Mouse (Mus musculus): ENCODE data around the gene Gm5431.
"Not testable (repeated sequence)": the region's sequence is repeated elsewhere in the genome, so short reads cannot be mapped to it uniquely, and the experiment has no call there.

The Gm5431 gene

DNA sequence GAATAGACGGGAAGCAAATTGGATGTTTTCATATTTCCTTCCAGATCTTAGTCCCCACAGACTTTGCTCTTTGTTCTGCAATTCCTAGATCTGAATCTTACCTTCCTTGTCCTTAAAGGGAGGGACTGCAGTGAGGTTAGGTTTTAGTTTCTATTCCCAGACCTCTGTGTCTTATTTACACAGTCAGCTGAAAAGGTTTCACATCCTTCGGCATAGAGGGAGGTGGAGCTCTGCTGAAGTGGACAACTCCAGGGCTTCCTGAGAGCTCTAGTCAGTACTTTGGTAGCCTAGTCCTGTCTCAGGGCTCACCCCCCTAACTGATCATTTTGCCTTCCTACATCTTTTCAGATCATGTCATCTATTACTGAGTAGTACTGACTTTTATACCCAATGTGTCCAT is at the start of gene Gm5431:
Gene Gm5431, minus strand, starts transcription at position 194 of the 400 bp plus-strand sequence.
- DNase-seq (ENCODE audit: low spot score in 2 of 2) = peak; percentile 54 to 64

DNA sequence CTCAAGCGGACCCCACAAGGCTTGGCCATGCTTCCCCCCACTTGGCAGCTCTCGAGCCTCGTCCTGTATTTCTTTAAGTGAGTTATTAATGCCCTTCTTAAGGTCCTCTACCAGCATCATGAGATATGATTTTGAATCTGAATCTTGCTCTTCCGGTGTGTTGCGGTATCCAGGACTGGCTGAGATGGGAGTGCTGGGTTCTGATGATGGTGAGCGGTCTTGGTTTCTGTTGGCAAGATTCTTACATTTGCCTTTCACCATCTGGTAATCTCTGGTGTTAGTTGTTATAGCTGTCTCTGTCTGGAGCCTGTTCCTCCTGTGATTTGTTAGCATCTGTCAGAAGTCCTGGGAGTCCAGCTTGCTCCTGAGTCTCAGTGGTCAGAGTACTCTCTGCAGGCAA is 44.1 kb upstream of the Gm5431 start, which contains the start of gene Psme2b:
Gene Psme2b, minus strand, starts transcription at position 101 of the 400 bp plus-strand sequence.
- DNase-seq (ENCODE audit: low spot score in 2 of 2) = not testable (repeated sequence)

DNA sequence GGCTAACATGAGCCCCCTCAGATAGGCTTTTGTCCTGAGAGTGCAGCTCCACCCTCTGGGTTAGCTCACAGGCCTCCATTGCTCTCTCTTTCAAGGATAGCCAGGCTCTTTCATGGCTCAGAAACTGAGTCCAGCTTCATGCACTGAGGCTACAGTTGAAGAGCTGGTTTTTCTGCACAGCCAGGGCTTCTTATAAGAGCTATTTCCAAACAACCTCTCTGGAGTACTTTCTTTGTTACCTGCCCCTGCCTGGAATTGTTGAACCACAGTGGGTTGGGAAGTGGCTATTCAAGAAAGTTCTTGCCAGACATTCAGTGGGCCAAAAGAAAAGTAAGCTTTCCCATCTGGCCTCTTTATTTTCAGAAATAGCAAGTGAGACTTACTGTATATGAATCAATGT is 37.3 kb upstream of the Gm5431 start:
- DNase-seq (ENCODE audit: low spot score in 2 of 2) = not testable (repeated sequence)

DNA sequence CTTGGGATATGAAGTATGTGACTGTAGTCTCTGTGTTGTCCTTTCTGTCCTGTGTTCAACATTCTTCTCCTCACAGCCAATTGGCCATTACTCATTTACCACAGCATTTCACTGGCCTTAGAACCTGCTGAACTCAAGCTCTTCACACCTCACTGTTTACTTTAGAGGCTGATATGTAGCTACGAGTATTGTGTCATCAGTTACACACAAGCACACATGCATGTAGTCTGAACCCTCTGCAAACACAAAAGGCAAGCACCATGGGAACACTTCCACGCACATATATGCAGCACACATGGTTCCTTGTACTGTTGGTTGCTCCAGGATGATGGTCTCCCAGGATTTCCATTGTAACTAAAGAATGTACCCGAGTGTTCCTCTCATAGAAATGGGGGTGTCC is 33.3 kb upstream of the Gm5431 start:
- DNase-seq (ENCODE audit: low spot score in 2 of 2) = not testable (repeated sequence)

DNA sequence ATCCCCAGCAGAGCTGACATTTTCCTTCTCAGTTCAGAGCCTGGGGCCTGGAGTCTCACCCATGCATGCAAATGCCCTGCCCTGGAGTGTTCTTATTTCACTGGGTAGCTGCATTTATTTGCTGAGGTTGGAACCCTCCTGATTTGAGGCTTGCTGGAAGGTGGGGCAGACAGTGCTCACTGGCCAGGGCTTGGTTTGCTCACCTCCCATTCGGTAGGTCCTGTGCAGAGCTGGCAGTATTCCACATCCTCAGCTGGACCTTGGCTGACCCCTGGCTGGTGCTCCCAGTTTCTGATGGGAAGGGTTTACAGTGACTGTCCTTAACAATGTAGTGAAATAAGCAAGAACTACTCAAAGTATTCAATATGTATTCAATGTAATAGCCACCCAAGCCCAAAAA is 31.9 kb upstream of the Gm5431 start:
- DNase-seq (ENCODE audit: low spot score in 2 of 2) = not testable (repeated sequence)

DNA sequence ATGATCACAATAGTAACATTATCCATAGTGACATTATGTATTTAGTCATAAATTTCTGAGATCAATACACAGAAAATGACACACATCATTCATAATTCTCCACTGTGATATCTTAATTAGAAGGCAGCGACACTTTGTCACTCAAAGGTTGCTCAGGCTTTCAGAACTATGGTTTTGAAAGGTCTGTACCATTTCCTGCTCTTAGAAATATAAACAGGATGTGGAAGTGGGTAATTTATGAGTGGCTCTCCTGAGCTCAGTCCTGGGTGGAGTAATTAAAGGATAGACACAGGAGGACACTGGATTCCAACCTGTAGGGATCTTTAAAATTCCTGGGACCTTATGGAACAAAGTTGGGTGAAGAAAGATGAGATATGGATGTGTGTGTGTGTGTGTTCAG is 31.4 kb upstream of the Gm5431 start:
- DNase-seq (ENCODE audit: low spot score in 2 of 2) = not testable (repeated sequence)

DNA sequence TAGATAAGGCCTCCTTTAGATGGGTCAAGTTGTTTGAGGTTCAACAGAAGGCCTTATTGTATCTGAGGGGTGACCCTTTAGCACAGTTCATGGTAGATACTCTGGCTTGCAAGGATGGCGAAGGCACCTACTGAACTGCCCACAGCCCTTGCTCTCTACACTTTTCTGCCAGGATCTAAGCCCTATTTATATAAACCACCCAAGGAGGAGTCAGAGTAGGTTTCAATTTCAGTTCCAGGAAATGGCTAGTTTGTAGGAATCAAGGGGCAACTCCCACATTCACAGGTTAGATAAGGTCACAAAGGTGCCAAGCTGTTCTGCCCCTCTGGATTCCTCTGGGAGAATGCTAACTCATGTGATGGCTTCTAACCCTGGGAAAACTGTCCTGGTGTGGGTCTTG is 26.1 kb upstream of the Gm5431 start:
- not testable (repeated sequence) for DNase-seq (ENCODE audit: low spot score in 2 of 2)

DNA sequence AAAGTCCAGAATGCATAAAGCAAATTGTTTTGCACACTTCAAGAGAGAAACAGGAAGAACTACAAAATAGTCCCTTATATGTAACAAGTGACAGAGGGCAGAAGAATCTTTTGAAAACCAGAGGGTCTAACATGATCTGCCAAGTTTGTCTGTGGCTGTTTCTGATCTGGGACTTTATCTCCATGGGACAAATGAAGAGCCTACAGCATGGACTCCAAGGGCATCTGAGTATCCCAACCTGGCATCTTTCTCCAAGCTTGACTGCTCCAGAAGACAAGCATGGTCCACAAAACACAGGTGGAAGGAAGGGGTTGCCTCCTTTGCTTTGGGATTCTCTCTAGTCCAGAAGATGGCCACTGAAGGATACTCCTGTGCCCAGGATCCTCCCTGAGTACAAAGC is 24.4 kb upstream of the Gm5431 start:
- not testable (repeated sequence) for DNase-seq (ENCODE audit: low spot score in 2 of 2)

DNA sequence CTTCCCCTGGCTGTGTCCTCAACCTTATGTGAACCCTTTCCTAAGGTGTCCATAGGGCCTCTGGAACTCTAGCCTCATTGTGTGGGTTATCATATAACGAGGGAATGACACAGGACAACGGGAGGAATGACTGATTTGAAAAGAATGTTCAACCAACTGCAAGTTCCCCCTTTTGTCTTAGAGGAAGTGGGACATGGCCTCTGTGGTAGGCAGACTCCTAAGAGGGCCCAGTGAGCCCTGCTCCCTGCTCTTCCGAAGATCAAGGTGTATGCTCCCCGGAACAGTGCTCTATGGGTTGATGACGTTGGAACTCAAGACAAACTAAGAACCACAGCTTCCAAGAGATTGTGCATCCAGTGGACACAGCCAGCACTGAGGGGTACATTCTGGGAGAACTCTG is 21.8 kb upstream of the Gm5431 start:
- DNase-seq (ENCODE audit: low spot score in 2 of 2) = not testable (repeated sequence)

DNA sequence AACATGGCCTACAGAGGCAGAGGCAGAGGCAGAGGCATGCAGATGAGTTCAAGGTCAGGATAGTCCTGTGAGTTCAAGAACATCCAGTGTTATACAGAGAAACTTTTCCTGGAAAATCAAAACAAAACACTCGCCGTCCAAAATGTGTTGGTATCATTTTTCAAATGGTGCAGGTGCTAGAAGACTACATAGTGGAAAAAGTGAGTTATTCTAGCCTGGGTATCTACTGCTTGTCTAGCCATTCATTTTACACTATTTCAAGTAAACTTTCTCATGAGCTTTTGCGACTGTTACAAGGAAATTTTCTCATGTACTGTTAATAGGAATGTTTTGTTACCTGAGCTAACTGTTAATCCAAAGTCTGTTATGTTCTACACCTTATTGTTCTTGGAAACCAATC is 16.4 kb upstream of the Gm5431 start:
- no peak for DNase-seq (ENCODE audit: low spot score in 2 of 2)

DNA sequence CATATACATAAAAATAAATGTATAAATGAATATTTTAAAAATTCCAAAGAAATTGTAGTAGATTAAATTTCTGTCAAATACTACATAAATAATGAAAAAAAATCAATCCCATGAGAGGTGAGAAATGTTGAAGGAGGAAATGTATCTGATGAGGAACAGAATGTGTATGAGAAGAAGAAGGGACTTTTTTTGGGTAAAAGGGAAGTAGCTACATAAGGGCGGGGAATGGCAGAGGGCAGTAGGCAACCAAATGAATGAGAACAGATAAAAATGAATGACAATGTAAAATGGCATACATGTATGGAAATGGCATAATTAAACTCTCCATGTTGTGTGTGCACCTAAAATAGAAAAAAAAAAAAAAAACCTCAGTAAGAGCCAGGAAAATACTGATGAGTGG is 11.6 kb upstream of the Gm5431 start:
- peak in 1 of 2 experiments; percentile 16 for DNase-seq (ENCODE audit: low spot score in 2 of 2)

DNA sequence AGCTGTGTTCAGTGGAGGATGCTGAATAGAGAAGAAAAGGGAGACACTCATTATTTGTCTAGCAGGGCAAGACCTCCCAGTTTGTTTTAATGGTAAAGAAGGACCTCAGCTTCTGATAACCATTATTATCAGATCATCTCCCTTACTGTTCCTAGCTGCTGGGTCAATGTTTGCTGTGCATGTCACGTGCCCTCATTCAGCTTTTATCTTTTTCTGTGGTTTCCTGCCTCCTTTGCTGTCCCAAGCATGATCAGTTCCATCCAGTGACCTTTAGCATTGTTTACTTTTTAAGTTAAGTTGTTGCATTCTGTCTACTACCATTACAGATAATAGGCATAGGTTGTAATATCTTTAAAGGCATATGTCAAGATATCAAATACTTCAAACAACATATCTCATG is 6.4 kb upstream of the Gm5431 start:
- DNase-seq (ENCODE audit: low spot score in 2 of 2) = no peak

DNA sequence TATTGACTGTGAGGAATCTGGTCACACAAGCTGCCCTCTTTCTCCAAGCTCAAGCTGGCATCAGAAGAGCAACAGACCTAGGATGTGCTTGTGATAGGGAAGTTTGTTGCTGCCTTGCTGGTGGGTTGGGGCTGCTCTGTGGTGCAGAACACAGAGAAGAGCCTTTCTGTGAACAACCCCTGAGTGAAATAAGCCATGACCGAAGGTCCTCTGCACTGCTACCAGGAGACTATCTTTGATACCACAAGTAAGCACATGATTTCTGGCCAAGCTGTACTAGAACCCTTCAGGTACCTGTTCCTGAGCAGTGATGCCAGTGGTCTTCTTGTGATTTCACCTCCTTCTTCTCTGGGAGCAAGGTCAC is 465 bp downstream of the Gm5431 start:
- peak; percentile 65 to 66 for DNase-seq (ENCODE audit: low spot score in 2 of 2)

DNA sequence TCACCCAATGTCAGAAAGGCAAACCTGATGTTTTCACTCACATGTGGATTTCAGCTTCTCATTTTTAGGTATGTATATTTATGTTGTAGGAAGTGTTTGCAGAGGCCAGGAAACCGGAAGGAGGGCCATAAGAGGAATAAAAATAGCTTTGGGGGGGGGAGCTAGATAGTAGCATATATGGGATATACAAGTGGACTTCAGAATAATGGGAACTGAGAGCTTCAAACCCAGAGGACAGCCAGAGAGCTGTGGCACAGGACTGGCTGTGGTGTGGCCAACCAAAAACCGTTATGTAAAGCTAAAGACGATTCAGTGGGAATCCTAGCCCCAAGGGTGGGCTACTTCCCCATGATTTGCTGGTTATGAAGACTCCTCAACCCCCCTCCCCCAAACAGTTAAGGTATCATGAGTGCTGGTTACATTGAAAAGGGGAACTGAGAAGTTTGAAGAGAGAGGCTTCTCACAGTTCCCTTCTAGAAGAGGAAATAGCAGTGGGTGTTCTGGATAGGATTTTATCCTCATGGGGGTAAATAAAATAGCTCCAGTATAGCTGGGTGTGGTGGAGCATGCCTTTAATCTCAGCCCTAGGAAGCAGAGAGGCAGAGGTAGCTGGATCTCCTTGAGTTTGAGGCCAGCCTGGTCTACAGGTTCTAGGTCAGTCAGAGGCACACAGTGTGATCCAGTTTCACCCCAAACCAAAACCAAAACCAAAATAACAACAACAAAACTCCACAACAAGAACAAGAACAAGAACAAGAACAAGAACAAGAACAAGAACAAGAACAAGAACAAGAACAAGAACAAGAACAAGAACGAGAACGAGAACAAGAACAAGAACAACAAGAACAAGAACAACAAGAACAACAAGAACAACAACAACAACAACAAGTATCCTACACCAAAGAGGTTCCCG is 1.1 kb downstream of the Gm5431 start:
- DNase-seq (ENCODE audit: low spot score in 2 of 2) = peak; percentile 66 to 76

DNA sequence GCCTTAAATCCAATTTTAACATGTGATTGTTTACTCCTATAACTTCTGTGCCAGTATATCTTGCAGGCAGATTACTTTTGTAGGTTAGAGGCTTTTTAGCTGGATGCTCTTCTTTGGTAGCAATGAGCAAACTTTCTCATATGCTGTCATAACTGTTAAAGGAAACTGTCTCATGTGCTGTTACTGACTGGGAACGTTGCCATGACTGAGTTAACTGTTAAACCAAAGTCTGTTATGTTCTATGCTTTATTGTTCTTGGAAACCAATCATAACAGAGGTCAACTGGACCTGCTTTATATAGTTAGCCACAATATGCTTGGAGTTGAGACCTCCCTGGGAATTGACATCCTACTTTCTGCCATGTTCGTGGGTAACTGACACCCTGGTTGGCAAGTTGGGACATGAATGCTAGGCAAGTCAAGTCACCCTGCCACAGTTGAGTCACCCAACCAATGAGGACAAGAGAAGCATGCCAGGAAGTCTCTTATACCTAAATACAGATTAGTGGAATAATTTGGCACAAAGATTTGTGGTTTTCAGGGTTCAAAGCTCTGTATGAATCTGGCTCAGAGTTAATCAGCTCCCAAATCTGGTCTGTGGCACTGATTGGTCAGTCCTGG is 3.1 kb downstream of the Gm5431 start:
- no peak for DNase-seq (ENCODE audit: low spot score in 2 of 2)

DNA sequence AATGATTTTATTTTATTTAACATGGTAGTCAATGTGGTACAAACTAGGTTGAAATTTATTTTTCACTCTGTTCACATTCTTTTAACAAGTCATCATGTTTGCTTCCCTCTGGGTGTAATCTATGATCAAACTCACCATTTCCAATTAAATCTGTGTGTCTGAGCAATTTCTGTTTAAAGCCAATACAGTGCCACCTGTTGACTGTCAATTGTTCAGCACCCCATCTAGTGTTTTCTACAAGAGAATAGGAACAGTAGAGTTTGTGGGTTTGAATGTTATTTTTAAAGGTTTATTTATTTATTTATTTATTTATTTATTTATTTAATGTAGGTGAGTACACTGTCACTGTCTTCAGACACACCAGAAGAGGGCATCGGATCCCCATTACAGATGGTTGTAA is 25.3 kb downstream of the Gm5431 start:
- no peak for DNase-seq (ENCODE audit: low spot score in 2 of 2)

DNA sequence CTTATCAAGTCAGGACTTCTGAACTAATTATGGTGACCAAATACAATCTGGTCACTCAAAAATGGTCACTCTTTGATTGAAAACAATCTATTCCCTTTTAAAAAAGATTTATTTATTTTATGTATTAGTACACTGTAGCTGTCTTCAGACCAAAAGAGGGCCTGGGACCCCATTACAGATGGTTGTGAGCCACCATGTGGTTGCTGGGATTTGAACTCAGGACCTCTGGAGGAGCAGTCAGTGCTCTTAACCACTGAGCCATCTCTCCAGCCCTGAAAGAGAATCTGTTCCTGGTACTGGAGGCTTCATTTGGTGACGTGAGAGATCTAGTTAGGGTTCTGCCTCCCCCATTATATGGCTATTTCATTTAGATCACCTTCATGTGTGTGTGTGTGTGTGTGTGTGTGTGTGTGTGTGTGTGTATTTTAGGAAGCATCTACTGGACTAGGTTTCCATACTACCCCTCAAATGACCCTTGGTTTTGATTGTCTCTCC is 26.6 kb downstream of the Gm5431 start:
- not testable (repeated sequence) for DNase-seq (ENCODE audit: low spot score in 2 of 2)

DNA sequence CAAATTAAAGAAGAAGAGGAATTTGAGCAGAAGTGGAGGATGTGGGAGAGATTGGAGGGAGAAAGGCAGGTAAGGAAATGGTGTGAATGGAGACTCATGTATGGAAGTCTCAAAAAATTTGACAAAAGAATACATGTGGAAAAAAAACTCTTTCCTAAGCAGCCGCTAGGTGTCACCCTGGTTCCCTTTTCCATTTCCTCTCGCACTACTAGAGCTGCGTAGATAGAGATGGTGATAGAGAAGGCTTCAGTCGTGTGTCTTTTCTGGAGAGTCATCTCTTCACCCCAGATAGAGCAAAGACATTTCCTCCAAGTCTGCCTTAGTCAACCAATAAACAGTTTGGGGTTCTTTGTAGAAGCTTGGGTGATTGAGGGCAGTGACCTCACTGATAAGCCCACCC is 27.5 kb downstream of the Gm5431 start:
- peak; percentile 64 to 69 for DNase-seq (ENCODE audit: low spot score in 2 of 2)

DNA sequence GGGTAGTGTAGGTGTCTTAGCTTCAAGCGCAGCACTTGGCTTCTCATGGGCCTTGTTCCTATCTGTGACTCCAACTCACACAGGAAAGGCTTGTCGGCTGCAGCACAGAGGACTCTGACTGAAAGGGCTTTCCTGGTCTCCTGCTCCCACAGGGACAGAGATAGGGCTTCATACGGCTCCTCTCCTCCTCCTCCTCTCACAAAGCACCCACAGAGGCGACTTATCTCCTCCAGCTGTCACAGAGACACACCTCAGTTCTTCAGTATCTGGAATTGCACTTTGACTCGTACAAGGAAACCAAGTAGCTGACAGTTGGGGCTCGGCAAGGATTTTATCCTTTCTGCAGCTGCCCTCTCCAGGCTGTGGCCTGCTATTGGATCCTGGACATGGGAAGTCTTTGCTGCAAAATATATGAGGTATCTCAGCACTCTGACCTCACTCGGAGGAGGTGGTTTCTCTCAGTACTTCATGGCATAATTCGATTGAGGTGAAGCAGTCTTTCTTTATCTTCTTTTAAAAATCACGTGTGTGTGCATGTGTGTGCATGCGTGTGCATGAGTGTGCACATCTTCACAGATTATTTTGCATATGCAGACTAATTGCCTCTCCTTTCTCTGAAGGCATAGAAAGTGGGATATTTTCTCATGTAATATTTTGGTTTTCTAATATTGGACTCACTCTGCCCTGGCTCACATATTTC is 28.3 kb downstream of the Gm5431 start:
- DNase-seq (ENCODE audit: low spot score in 2 of 2) = no peak

DNA sequence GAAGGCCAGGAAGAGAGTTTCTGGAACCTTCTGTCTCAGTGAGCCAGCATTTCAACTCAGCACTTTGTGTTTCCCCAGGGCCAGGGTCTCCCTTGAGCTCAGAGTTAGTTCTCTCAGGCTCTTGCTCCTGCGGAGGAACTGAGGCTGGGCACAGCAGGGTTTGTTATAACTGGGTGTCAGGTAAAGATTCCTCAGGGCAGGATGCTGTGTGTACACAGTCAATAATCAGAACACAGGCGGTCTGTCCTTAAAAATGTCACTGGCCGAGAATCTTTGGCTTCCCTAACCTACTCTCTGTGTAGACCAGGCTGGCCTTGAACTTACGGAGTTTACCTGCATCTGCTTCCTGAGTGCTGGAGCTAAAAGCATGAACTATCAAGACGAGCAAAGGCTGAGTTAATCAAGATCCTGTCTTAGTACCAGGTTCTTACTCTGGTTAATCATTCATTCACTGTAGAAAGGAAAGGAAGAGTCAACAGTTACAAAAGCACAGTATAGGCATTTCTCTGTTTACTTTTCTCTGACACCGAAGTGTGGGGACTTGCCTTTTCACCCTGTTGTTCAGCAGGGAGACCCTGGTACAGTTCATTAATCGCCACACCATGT is 29.2 kb downstream of the Gm5431 start:
- no peak for DNase-seq (ENCODE audit: low spot score in 2 of 2)

DNA sequence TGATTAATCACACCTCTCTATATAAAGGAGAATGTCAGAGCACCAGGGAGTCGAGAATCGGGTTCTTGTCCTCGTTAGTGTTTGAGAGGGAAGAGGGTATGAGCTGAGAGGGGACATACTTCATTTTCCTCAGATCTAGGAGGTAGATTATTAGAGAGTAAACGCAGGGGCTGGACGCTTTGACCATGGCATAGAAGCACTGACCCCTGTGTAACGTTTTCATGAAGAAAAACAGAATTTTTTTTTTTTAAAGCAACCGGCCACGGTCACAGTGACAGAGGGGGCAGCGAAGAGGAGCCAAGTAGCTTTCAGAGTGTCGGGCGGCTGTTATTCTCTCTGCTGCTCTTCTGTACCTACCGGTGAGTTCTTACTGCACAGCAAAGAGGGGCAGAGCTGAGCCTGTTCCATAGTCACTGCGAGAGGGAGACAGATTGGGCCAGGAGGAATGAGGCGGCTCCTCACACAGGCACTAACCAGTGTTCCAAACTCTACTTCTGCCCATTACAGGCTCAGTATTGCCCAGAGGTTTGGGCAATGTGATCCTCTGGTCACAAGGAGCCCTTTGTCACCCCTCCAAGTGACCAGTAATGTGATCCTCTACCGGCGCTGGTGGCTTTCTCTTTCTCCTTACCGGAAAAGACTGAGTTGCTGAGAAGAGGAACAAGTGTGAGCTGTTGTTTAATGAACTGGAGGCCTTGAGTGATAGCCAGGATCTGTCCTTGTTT is 30.0 kb downstream of the Gm5431 start:
- DNase-seq (ENCODE audit: low spot score in 2 of 2) = peak in 1 of 2 experiments; percentile 50
